ENCODE assay signal across 9 mouse cellular contexts in genomic region chr1:189860942-189861315, GRCm38 (mm10).
DNase-seq lines count a peak whose midpoint lies in the region; ATAC-seq lines count a peak whose summit lies in the region.
"Had no signal": no experiment of that assay in that cellular context is flagged by ENCODE, and none has a peak within 500 bp of the region (broad histone marks: within the 10 kb centered on the region; RNA-seq: fewer than 3 reads in every experiment).

No protein-coding gene starts in this region.

- intact Hi-C loops in heart, postnatal 14 days (cut with DNase I) = no loop called here

- no peak overlapping the region for H3K27ac ChIP-seq in midbrain, embryonic 13.5 days
- H3K27ac ChIP-seq in midbrain, embryonic 14.5 days (replicated peaks; ENCODE audit: low read depth, low read length) = no peak overlapping the region
- peak overlapping the region; percentile 87 for H3K27ac ChIP-seq in lung, embryonic 15.5 days

- H3K4me3 ChIP-seq in midbrain, embryonic 13.5 days (replicated peaks) = no peak overlapping the region
- no peak overlapping the region for H3K4me3 ChIP-seq in midbrain, embryonic 14.5 days (replicated peaks; ENCODE audit: low read depth, low read length)
- no peak overlapping the region for H3K4me3 ChIP-seq in lung, embryonic 15.5 days

- H3K27me3 ChIP-seq in midbrain, embryonic 13.5 days = no peaks in the 10 kb centered on the region
- no peaks in the 10 kb centered on the region for H3K27me3 ChIP-seq in midbrain, embryonic 14.5 days (ENCODE audit: control insufficient read depth, insufficient read depth, low read length)
- no peaks in the 10 kb centered on the region for H3K27me3 ChIP-seq in lung, embryonic 15.5 days

- H3K36me3 ChIP-seq in midbrain, embryonic 13.5 days = no peaks in the 10 kb centered on the region
- H3K36me3 ChIP-seq in midbrain, embryonic 14.5 days (ENCODE audit: control insufficient read depth, insufficient read depth, low read length) = no peaks in the 10 kb centered on the region
- peaks cover 31% of the 10 kb centered on the region; the same call in 1 of the 2 replicates for H3K36me3 ChIP-seq in lung, embryonic 15.5 days

- DNase-seq in heart, adult 11 months = peak; percentile 98
- no peak for DNase-seq in heart, postnatal 14 days
- DNase-seq in midbrain, embryonic 14.5 days = no peak
- DNase-seq in right cerebral cortex, postnatal 4 days = no peak
- no peak for DNase-seq in retina, postnatal 1 day
- DNase-seq: cerebellum, adult 9-11 months had no signal

- H3K9me3 ChIP-seq in midbrain, embryonic 13.5 days = no peaks in the 10 kb centered on the region
- no peaks in the 10 kb centered on the region for H3K9me3 ChIP-seq in midbrain, embryonic 14.5 days (ENCODE audit: control insufficient read depth, low read length)
- H3K9me3 ChIP-seq in lung, embryonic 15.5 days = no peaks in the 10 kb centered on the region

- 72% methylated on average over 12 of the region's 12 CpGs for WGBS in midbrain, embryonic 13.5 days
- WGBS in midbrain, embryonic 14.5 days = 76% methylated on average over 12 of the region's 12 CpGs
- WGBS in lung, embryonic 15.5 days = 39% methylated on average over 12 of the region's 12 CpGs

- no peak for ATAC-seq in midbrain, embryonic 13.5 days
- ATAC-seq in midbrain, embryonic 14.5 days (ENCODE audit: low FRiP score, low TSS enrichment) = no peak
- ATAC-seq in lung, embryonic 15.5 days (ENCODE audit: borderline replicate concordance, extremely low read depth, low FRiP score, low TSS enrichment) = peak; percentile 62
- ATAC-seq in erythroid progenitor cell, adult 5-6 weeks (replicated peaks; ENCODE audit: low FRiP score, poor library complexity, severe bottlenecking) = no peak

- peaks cover 24% of the 10 kb centered on the region for H3K4me1 ChIP-seq in midbrain, embryonic 13.5 days (replicated peaks)
- peaks cover 6% of the 10 kb centered on the region; the same call in 1 of the 2 replicates for H3K4me1 ChIP-seq in midbrain, embryonic 14.5 days (ENCODE audit: control insufficient read depth, insufficient read depth, low read length)
- 0 out of 2 replicates have a peak, but pooled peaks cover 16% of the 10 kb centered on the region for H3K4me1 ChIP-seq in lung, embryonic 15.5 days

- H3K4me2 ChIP-seq in midbrain, embryonic 13.5 days (replicated peaks) = no peak overlapping the region
- no peak overlapping the region for H3K4me2 ChIP-seq in midbrain, embryonic 14.5 days (ENCODE audit: low read length)
- no peak overlapping the region for H3K4me2 ChIP-seq in lung, embryonic 15.5 days

- H3K9ac ChIP-seq in midbrain, embryonic 13.5 days (replicated peaks) = peak overlapping the region; percentile 23; the same call in 1 of the 2 replicates
- no peak overlapping the region for H3K9ac ChIP-seq in midbrain, embryonic 14.5 days (replicated peaks; ENCODE audit: low read length)
- H3K9ac ChIP-seq in lung, embryonic 15.5 days = no peak overlapping the region
